Mouse (Mus musculus) brain, embryonic 14.5 days (tissue): ENCODE measurements around the gene Hist1h1t.

Experiments used
- CTCF ChIP-seq: fragments of 200-500 bp; IDR thresholded peaks from 2 replicates; pipeline ENCODE4 v1.5.1; 2012; ENCODE audit warnings: inconsistent platforms, mild to moderate bottlenecking, moderate library complexity, borderline replicate concordance; ENCODE audit not compliant: insufficient read depth, insufficient read length; ENCODE audit errors: extremely low read depth
- POLR2A ChIP-seq: fragments of 200-500 bp; IDR thresholded peaks from 2 replicates; pipeline ENCODE4 v1.6.1; 2012; ENCODE audit warnings: mild to moderate bottlenecking, inconsistent platforms, borderline replicate concordance; ENCODE audit not compliant: poor library complexity, insufficient read depth, insufficient read length, severe bottlenecking; ENCODE audit errors: extremely low read depth

- TF ChIP-seq POLR2A (no peak), CTCF (no peak)
Observed at GRCm38 (mm10) chr13:23694956-23695355, 658 bp upstream of the Hist1h1t start.
